Mouse (Mus musculus): ENCODE data around the gene Fer1l5. TPM values are rescaled to one million over a fixed set of nuclear protein-coding genes. Genes with fewer than 3 reads are reported as not detected.

The Fer1l5 gene
- polyA plus RNA-seq, 1 experiment from 2014 or later = 0.72 TPM

GRCm38 (mm10) chr1:36446841-36447240 is 74.8 kb downstream of the Fer1l5 start:
- no peak overlapping the region for H3K4me3 ChIP-seq (ENCODE audit: low read depth, low read length)
- no peak for DNase-seq (ENCODE audit: low spot score)

GRCm38 (mm10) chr1:36454055-36454815 is 82.1 kb downstream of the Fer1l5 start:
- WGBS = 83% methylated on average over 6 of the region's 6 CpGs
- no peaks in the 10 kb centered on the region for H3K9me3 ChIP-seq (replicated peaks; ENCODE audit: control insufficient read depth, low read length)
- H3K27me3 ChIP-seq (ENCODE audit: control insufficient read depth, insufficient read depth, low read length) = no peaks in the 10 kb centered on the region
- no peaks in the 10 kb centered on the region for H3K4me1 ChIP-seq (ENCODE audit: control insufficient read depth, insufficient read depth, low read length)
- H3K4me3 ChIP-seq (ENCODE audit: low read depth, low read length) = no peak overlapping the region
- H3K36me3 ChIP-seq (replicated peaks; ENCODE audit: control insufficient read depth, insufficient read depth, low read depth, low read length) = no peaks in the 10 kb centered on the region
- ATAC-seq (replicated peaks; ENCODE audit: insufficient number of reproducible peaks, low FRiP score, low TSS enrichment, low read depth) (no peak), DNase-seq (ENCODE audit: low spot score) (no peak)
- H3K9ac ChIP-seq (replicated peaks; ENCODE audit: low read length) = no peak overlapping the region
- no peak overlapping the region for H3K27ac ChIP-seq (replicated peaks; ENCODE audit: low read depth, low read length)
- H3K4me2 ChIP-seq (ENCODE audit: low read depth, low read length) = no peak overlapping the region

More at GRCm38 (mm10) chr1:36446841-36447240, 74.8 kb downstream of the Fer1l5 start:
- H3K4me1 ChIP-seq (ENCODE audit: control insufficient read depth, insufficient read depth, low read length) = no peaks in the 10 kb centered on the region
- H3K9me3 ChIP-seq (replicated peaks; ENCODE audit: control insufficient read depth, low read length) = no peaks in the 10 kb centered on the region
- no peak overlapping the region for H3K4me2 ChIP-seq (ENCODE audit: low read depth, low read length)
- no peak overlapping the region for H3K27ac ChIP-seq (replicated peaks; ENCODE audit: low read depth, low read length)
- 86% methylated on average over 5 of the region's 5 CpGs for WGBS
- ATAC-seq (replicated peaks; ENCODE audit: insufficient number of reproducible peaks, low FRiP score, low TSS enrichment, low read depth) = no peak
- no peaks in the 10 kb centered on the region for H3K36me3 ChIP-seq (replicated peaks; ENCODE audit: control insufficient read depth, insufficient read depth, low read depth, low read length)
- H3K9ac ChIP-seq (replicated peaks; ENCODE audit: low read length) = no peak overlapping the region
- no peaks in the 10 kb centered on the region for H3K27me3 ChIP-seq (ENCODE audit: control insufficient read depth, insufficient read depth, low read length)

- H3K9ac ChIP-seq (replicated peaks; ENCODE audit: low read length) = no peak overlapping the region
- no peak overlapping the region for H3K4me3 ChIP-seq (ENCODE audit: low read depth, low read length)
- no peak overlapping the region for H3K27ac ChIP-seq (replicated peaks; ENCODE audit: low read depth, low read length)
- DNase-seq (ENCODE audit: low spot score) (peak; percentile 29), ATAC-seq (replicated peaks; ENCODE audit: insufficient number of reproducible peaks, low FRiP score, low TSS enrichment, low read depth) (no peak)
- no peaks in the 10 kb centered on the region for H3K27me3 ChIP-seq (ENCODE audit: control insufficient read depth, insufficient read depth, low read length)
- H3K4me1 ChIP-seq (ENCODE audit: control insufficient read depth, insufficient read depth, low read length) = no peaks in the 10 kb centered on the region
- H3K4me2 ChIP-seq (ENCODE audit: low read depth, low read length) = no peak overlapping the region
- 40% methylated on average over 7 of the region's 7 CpGs for WGBS
- H3K9me3 ChIP-seq (replicated peaks; ENCODE audit: control insufficient read depth, low read length) = no peaks in the 10 kb centered on the region
- no peaks in the 10 kb centered on the region for H3K36me3 ChIP-seq (replicated peaks; ENCODE audit: control insufficient read depth, insufficient read depth, low read depth, low read length)
Measured at GRCm38 (mm10) chr1:36457388-36458014, 85.4 kb downstream of the Fer1l5 start.

GRCm38 (mm10) chr1:36458169-36458568 is 86.1 kb downstream of the Fer1l5 start:
- no peaks in the 10 kb centered on the region for H3K4me1 ChIP-seq (ENCODE audit: control insufficient read depth, insufficient read depth, low read length)
- no peaks in the 10 kb centered on the region for H3K9me3 ChIP-seq (replicated peaks; ENCODE audit: control insufficient read depth, low read length)
- no peaks in the 10 kb centered on the region for H3K36me3 ChIP-seq (replicated peaks; ENCODE audit: control insufficient read depth, insufficient read depth, low read depth, low read length)
- H3K27me3 ChIP-seq (ENCODE audit: control insufficient read depth, insufficient read depth, low read length) = no peaks in the 10 kb centered on the region
- no peak overlapping the region for H3K4me2 ChIP-seq (ENCODE audit: low read depth, low read length)
- H3K4me3 ChIP-seq (ENCODE audit: low read depth, low read length) = no peak overlapping the region
- H3K9ac ChIP-seq (replicated peaks; ENCODE audit: low read length) = no peak overlapping the region
- ATAC-seq (replicated peaks; ENCODE audit: insufficient number of reproducible peaks, low FRiP score, low TSS enrichment, low read depth) (no peak), DNase-seq (ENCODE audit: low spot score) (no peak)
- 87% methylated on average over 5 of the region's 5 CpGs for WGBS
- H3K27ac ChIP-seq (replicated peaks; ENCODE audit: low read depth, low read length) = no peak overlapping the region

- H3K36me3 ChIP-seq (replicated peaks; ENCODE audit: control insufficient read depth, insufficient read depth, low read depth, low read length) = no peaks in the 10 kb centered on the region
- H3K9ac ChIP-seq (replicated peaks; ENCODE audit: low read length) = no peak overlapping the region
- no peak overlapping the region; the same call in 1 of the 2 replicates for H3K27ac ChIP-seq (replicated peaks; ENCODE audit: low read depth, low read length)
- DNase-seq (ENCODE audit: low spot score) = no peak
- no peak overlapping the region for H3K4me2 ChIP-seq (ENCODE audit: low read depth, low read length)
- 43% methylated on average over 2 of the region's 2 CpGs for WGBS
- no peaks in the 10 kb centered on the region for H3K9me3 ChIP-seq (replicated peaks; ENCODE audit: control insufficient read depth, low read length)
- H3K4me3 ChIP-seq (ENCODE audit: low read depth, low read length) = no peak overlapping the region
- H3K4me1 ChIP-seq (ENCODE audit: control insufficient read depth, insufficient read depth, low read length) = no peaks in the 10 kb centered on the region
- no peaks in the 10 kb centered on the region for H3K27me3 ChIP-seq (ENCODE audit: control insufficient read depth, insufficient read depth, low read length)
- no peak for ATAC-seq (replicated peaks; ENCODE audit: insufficient number of reproducible peaks, low FRiP score, low TSS enrichment, low read depth)
Measured at GRCm38 (mm10) chr1:36461829-36462228, 89.7 kb downstream of the Fer1l5 start.

GRCm38 (mm10) chr1:36465641-36466160 is 93.6 kb downstream of the Fer1l5 start:
- ATAC-seq (replicated peaks; ENCODE audit: insufficient number of reproducible peaks, low FRiP score, low TSS enrichment, low read depth) (no peak), DNase-seq (ENCODE audit: low spot score) (no peak)
- no peaks in the 10 kb centered on the region for H3K4me1 ChIP-seq (ENCODE audit: control insufficient read depth, insufficient read depth, low read length)
- no peaks in the 10 kb centered on the region for H3K27me3 ChIP-seq (ENCODE audit: control insufficient read depth, insufficient read depth, low read length)
- H3K9ac ChIP-seq (replicated peaks; ENCODE audit: low read length) = no peak overlapping the region
- H3K9me3 ChIP-seq (replicated peaks; ENCODE audit: control insufficient read depth, low read length) = no peaks in the 10 kb centered on the region
- no peak overlapping the region for H3K27ac ChIP-seq (replicated peaks; ENCODE audit: low read depth, low read length)
- no peak overlapping the region for H3K4me3 ChIP-seq (ENCODE audit: low read depth, low read length)
- no peak overlapping the region for H3K4me2 ChIP-seq (ENCODE audit: low read depth, low read length)
- 65% methylated on average over 4 of the region's 4 CpGs for WGBS
- H3K36me3 ChIP-seq (replicated peaks; ENCODE audit: control insufficient read depth, insufficient read depth, low read depth, low read length) = no peaks in the 10 kb centered on the region

- H3K4me3 ChIP-seq (ENCODE audit: low read depth, low read length) = no peak overlapping the region
Measured at GRCm38 (mm10) chr1:36467446-36467845, 95.4 kb downstream of the Fer1l5 start.

GRCm38 (mm10) chr1:36469811-36470444 is 97.8 kb downstream of the Fer1l5 start:
- no peak overlapping the region for H3K27ac ChIP-seq (replicated peaks; ENCODE audit: low read depth, low read length)
- H3K9ac ChIP-seq (replicated peaks; ENCODE audit: low read length) = no peak overlapping the region
- H3K27me3 ChIP-seq (ENCODE audit: control insufficient read depth, insufficient read depth, low read length) = no peaks in the 10 kb centered on the region
- H3K9me3 ChIP-seq (replicated peaks; ENCODE audit: control insufficient read depth, low read length) = no peaks in the 10 kb centered on the region
- no peak overlapping the region for H3K4me3 ChIP-seq (ENCODE audit: low read depth, low read length)
- ATAC-seq (replicated peaks; ENCODE audit: insufficient number of reproducible peaks, low FRiP score, low TSS enrichment, low read depth) (no peak), DNase-seq (ENCODE audit: low spot score) (no peak)
- 30% methylated on average over 2 of the region's 2 CpGs for WGBS
- H3K4me2 ChIP-seq (ENCODE audit: low read depth, low read length) = no peak overlapping the region
- H3K4me1 ChIP-seq (ENCODE audit: control insufficient read depth, insufficient read depth, low read length) = peaks cover 8% of the 10 kb centered on the region
- no peaks in the 10 kb centered on the region for H3K36me3 ChIP-seq (replicated peaks; ENCODE audit: control insufficient read depth, insufficient read depth, low read depth, low read length)

More at GRCm38 (mm10) chr1:36467446-36467845, 95.4 kb downstream of the Fer1l5 start:
- Histone ChIP-seq H3K9me3 (replicated peaks; ENCODE audit: control insufficient read depth, low read length) (no peaks in the 10 kb centered on the region), H3K27me3 (ENCODE audit: control insufficient read depth, insufficient read depth, low read length) (no peaks in the 10 kb centered on the region), H3K36me3 (replicated peaks; ENCODE audit: control insufficient read depth, insufficient read depth, low read depth, low read length) (no peaks in the 10 kb centered on the region), H3K27ac (replicated peaks; ENCODE audit: low read depth, low read length) (no peak overlapping the region), H3K9ac (replicated peaks; ENCODE audit: low read length) (no peak overlapping the region), H3K4me2 (ENCODE audit: low read depth, low read length) (no peak overlapping the region), H3K4me1 (ENCODE audit: control insufficient read depth, insufficient read depth, low read length) (no peaks in the 10 kb centered on the region)
- DNase-seq (ENCODE audit: low spot score) = no peak
- WGBS = 52% methylated on average over 5 of the region's 5 CpGs
- ATAC-seq (replicated peaks; ENCODE audit: insufficient number of reproducible peaks, low FRiP score, low TSS enrichment, low read depth) = no peak

All from embryonic facial prominence, embryonic 11.5 days (tissue).